Mouse (Mus musculus) heart, embryonic 14.5 days (tissue): ENCODE results near the gene Calcb. TPM values are rescaled to one million over a fixed set of nuclear protein-coding genes. Genes with fewer than 3 reads are reported as not detected.
"Not testable (repeated sequence)": the region's sequence is repeated elsewhere in the genome, so short reads cannot be mapped to it uniquely, and the experiment has no call there.

Experiments
- ATAC-seq: fragments of 200-750 bp; cut with Nextera tagmentation; 2 replicates; pipeline ENCODE4 v1.8.0; 2017; ENCODE audit warnings: low read depth, moderate TSS enrichment; ENCODE audit not compliant: insufficient number of reproducible peaks, insufficient read depth, low FRiP score
- H3K27ac ChIP-seq, 2 experiments: fragments of 200-500 bp in 1 of 2; fragments of 300-500 bp in 1 of 2; sonication (generic) in 1 of 2; replicated peaks in 1 of 2; 2 replicates each; pipeline ENCODE4 v1.5.1; 2012 to 2014; ENCODE audit warnings: low read depth in 2 of 2, low read length in 2 of 2, control low read depth in 1 of 2, mild to moderate bottlenecking in 1 of 2, mixed read lengths in 1 of 2; ENCODE audit not compliant: control insufficient read depth in 1 of 2, insufficient read depth in 1 of 2
- H3K27me3 ChIP-seq: fragments of 300-500 bp; sonication (generic); 2 replicates; pipeline ENCODE4 v1.6.1; 2014; ENCODE audit warnings: mild to moderate bottlenecking, low read length, control low read depth; ENCODE audit not compliant: control insufficient read depth, insufficient read depth
- H3K36me3 ChIP-seq: fragments of 300-500 bp; sonication (generic); 2 replicates; pipeline ENCODE4 v1.6.1; 2014; ENCODE audit warnings: mild to moderate bottlenecking, control low read depth, low read length, mixed read lengths; ENCODE audit not compliant: control insufficient read depth, insufficient read depth
- H3K4me1 ChIP-seq, 2 experiments: fragments of 200-500 bp in 1 of 2; fragments of 300-500 bp in 1 of 2; sonication (generic) in 1 of 2; 2 replicates each; pipeline ENCODE4 v1.6.1; 2012 to 2014; ENCODE audit warnings: low read length in 2 of 2, control low read depth in 1 of 2, mixed read lengths in 1 of 2; ENCODE audit not compliant: control insufficient read depth in 2 of 2, insufficient read depth in 2 of 2
- H3K4me2 ChIP-seq: fragments of 300-500 bp; sonication (generic); 2 replicates; pipeline ENCODE4 v1.6.1; 2014; ENCODE audit warnings: mild to moderate bottlenecking, low read length
- H3K4me3 ChIP-seq, 2 experiments: fragments of 200-500 bp in 1 of 2; fragments of 300-500 bp in 1 of 2; sonication (generic) in 1 of 2; 2 replicates each; pipeline ENCODE4 v1.5.1; 2012 to 2014; ENCODE audit warnings: low read length in 2 of 2, mild to moderate bottlenecking in 2 of 2, control low read depth in 1 of 2, low read depth in 1 of 2, moderate library complexity in 1 of 2; ENCODE audit not compliant: control insufficient read depth in 1 of 2, insufficient read depth in 1 of 2
- H3K9ac ChIP-seq: fragments of 300-500 bp; sonication (generic); 2 replicates; pipeline ENCODE4 v1.6.1; 2014; ENCODE audit warnings: mild to moderate bottlenecking, low read length
- H3K9me3 ChIP-seq: fragments of 300-500 bp; sonication (generic); 2 replicates; pipeline ENCODE4 v1.6.1; 2016; ENCODE audit warnings: low read length, control low read depth; ENCODE audit not compliant: control insufficient read depth
- WGBS: fragments of 180-500 bp; shearing (Covaris S2); extraction: QIAGEN DNeasy Blood & Tissue Kit; methylation state at CpG from one replicate; pipeline ENCODE4 v1.1.7; 2014; 5-methylcytosine and 5-hydroxymethylcytosine counted together
- polyA plus RNA-seq: library from polyadenylated mRNA; unstranded; fragments of >200 nt; fragmentation: Nextera tagmentation; extraction: Ambion mirVana; gene quantifications from 2 replicates; pipeline ENCODE4 v1.2.1, GENCODE M21; 2014

The Calcb gene
- polyA plus RNA-seq, 1 experiment from 2014 or later: not detected

DNA sequence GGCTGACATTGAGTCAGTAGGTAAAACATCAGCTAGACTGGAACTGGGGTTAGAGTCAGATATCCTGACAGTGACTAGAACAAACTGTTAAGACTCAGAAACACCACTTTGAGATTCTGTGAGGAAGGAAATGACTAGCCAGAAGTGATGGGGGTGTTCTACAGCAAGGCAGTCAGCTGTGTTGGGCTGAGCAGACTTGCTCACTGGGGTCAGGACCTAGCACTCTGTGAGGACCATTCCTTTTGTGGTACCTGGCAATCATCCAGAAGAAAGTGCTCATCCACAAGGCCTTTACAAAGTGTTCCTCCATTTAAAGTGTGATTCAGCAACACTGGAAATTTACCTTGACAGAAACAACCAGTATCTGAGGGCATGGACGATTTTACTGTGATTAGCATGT is 5.9 kb upstream of the Calcb start:
- no peak overlapping the region for H3K4me3 ChIP-seq
- ATAC-seq: no peak
- H3K27ac ChIP-seq: no peak overlapping the region
- no peak overlapping the region for H3K4me2 ChIP-seq
- H3K27me3 ChIP-seq: peaks cover 21% of the 10 kb centered on the region; the same call in 1 of the 2 replicates
- 63% methylated on average over 1 of the region's 1 CpGs for WGBS
- H3K4me1 ChIP-seq: no peaks in the 10 kb centered on the region
- H3K9ac ChIP-seq: no peak overlapping the region
- no peaks in the 10 kb centered on the region for H3K9me3 ChIP-seq
- no peaks in the 10 kb centered on the region for H3K36me3 ChIP-seq

- Histone ChIP-seq H3K4me2 (peak overlapping the region; percentile 59), H3K9me3 (no peaks in the 10 kb centered on the region), H3K27me3 (peaks cover 52% of the 10 kb centered on the region), H3K4me3 (peak overlapping the region; percentile 15 to 20; a peak in 3 of 4 replicates), H3K36me3 (no peaks in the 10 kb centered on the region), H3K9ac (no peak overlapping the region), H3K27ac (no peak overlapping the region), H3K4me1 (peaks cover 3 to 14% of the 10 kb centered on the region in 2 experiments; a peak in 2 of 4 replicates)
- 5% methylated on average over 17 of the region's 17 CpGs for WGBS
- ATAC-seq: no peak
These were observed 1.1 kb downstream of the Calcb start for GRCm38 (mm10) chr7:114719381-114720131.

DNA sequence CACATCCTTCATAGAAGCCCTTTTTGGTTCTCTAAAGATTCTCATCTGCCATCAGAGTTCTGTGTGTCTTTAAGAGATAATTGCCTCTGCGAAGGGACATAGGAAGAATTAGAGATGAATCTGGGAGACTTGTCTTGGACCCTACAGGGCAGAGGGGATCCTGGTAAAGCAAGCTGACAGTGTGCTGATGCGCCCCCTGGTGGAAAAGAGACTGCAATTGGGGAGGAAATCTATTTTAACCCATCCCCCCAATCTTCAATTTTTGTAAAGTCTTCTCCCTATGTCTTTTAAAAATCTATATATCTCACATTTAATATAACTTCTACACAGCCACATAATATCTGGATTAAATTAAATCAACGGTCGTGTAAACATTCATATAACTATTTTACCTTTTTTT is 11.3 kb downstream of the Calcb start:
- 56% methylated on average over 4 of the region's 4 CpGs for WGBS
- H3K27me3 ChIP-seq, H3K4me1 ChIP-seq, H3K36me3 ChIP-seq, H3K4me3 ChIP-seq, H3K4me2 ChIP-seq, ATAC-seq, H3K27ac ChIP-seq, H3K9me3 ChIP-seq, H3K9ac ChIP-seq: not testable (repeated sequence)

- Histone ChIP-seq H3K9ac (no peak overlapping the region), H3K4me1 (no peaks in the 10 kb centered on the region), H3K4me2 (no peak overlapping the region), H3K9me3 (no peaks in the 10 kb centered on the region), H3K36me3 (no peaks in the 10 kb centered on the region), H3K27me3 (no peaks in the 10 kb centered on the region), H3K27ac (no peak overlapping the region), H3K4me3 (no peak overlapping the region)
- no peak for ATAC-seq
- WGBS: 73% methylated on average over 6 of the region's 6 CpGs
These were observed 12.7 kb downstream of the Calcb start for GRCm38 (mm10) chr7:114731175-114731574.

- not testable (repeated sequence) for H3K9me3 ChIP-seq, H3K4me2 ChIP-seq, H3K4me3 ChIP-seq, H3K36me3 ChIP-seq, H3K27ac ChIP-seq, H3K4me1 ChIP-seq, H3K27me3 ChIP-seq, H3K9ac ChIP-seq, ATAC-seq
- WGBS: 26% methylated on average over 4 of the region's 4 CpGs
These were observed 13.3 kb downstream of the Calcb start for GRCm38 (mm10) chr7:114731700-114732099.

DNA sequence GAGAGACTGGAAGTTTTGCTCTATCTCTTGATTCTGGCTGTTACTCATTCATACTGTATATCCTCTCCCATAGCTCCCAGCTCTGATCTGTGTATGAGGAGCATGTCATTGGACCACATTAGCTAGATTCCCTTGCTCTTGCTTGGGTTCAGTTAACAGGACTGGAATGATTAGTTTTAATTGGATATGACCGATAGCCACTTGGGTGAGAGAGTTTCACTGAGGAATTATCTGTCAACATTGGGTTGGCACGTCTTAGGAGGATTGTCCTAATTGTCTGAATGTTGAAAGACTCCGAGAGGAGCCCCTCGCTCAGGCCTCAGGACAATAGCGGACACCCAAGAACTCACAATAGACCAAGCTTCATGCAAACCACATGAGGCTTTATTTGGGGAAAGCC is 17.8 kb downstream of the Calcb start:
- WGBS: 77% methylated on average over 5 of the region's 5 CpGs
- Histone ChIP-seq H3K4me2 (no peak overlapping the region), H3K27ac (no peak overlapping the region), H3K27me3 (no peaks in the 10 kb centered on the region), H3K9ac (no peak overlapping the region), H3K4me3 (no peak overlapping the region), H3K4me1 (no peaks in the 10 kb centered on the region), H3K36me3 (no peaks in the 10 kb centered on the region), H3K9me3 (no peaks in the 10 kb centered on the region)
- ATAC-seq: no peak

DNA sequence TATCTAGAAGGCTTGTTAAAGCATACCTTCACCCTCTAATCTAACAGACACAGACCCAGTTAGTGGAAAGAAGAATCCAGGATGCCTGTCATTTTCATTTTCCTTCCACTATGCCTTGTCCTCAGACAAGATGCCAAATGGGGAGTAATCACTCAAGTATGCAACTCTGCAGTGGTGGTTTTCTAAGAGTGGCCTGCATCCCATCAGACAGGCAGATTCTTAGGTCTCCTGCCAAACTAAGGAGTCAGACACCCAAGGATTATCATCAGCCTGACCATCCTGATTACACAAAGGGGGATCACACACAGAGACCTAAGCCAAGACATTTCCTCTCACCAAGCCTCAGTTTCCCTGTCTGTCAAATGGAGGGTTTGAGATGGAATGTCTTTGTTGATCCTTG is 19.7 kb downstream of the Calcb start:
- H3K27me3 ChIP-seq: no peaks in the 10 kb centered on the region
- no peak overlapping the region for H3K4me2 ChIP-seq
- no peak for ATAC-seq
- H3K9me3 ChIP-seq: no peaks in the 10 kb centered on the region
- H3K27ac ChIP-seq: no peak overlapping the region
- no peaks in the 10 kb centered on the region for H3K4me1 ChIP-seq
- H3K36me3 ChIP-seq: no peaks in the 10 kb centered on the region
- no peak overlapping the region for H3K4me3 ChIP-seq
- no peak overlapping the region for H3K9ac ChIP-seq
